Comparison of ENCODE assay signal across 19 mouse cellular contexts in the genomic region with DNA sequence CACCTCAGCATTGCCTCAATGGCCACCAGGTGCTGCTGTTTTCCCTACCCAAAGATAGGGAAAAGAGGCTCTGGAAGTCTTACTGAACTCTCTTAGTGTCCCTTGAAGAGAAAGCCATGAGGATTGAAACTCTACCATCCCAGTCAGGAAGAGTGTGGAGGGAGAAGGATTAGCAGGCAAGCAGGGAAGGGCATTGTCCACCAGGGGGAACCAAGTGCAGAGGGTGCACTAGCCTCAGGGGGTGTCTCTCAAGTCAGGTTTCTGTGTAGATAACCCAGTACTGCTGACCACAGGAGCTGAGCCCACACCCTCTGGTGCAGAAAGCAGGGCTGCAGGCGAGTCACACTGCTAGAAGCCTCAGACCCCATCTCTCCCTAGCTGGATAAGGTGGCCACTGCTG.
DNase-seq lines count a peak whose midpoint lies in the region; ATAC-seq and TF ChIP-seq lines count a peak whose summit lies in the region.
"Had no signal": no experiment of that assay in that cellular context is flagged by ENCODE, and none has a peak within 500 bp of the region (broad histone marks: within the 10 kb centered on the region; RNA-seq: fewer than 3 reads in every experiment).

No protein-coding gene starts in this region.

- no peak for TF ChIP-seq EP300 in CH12.LX (IDR thresholded peaks at IDR 0.05; ENCODE audit: low read length)

- ATAC-seq in forebrain, postnatal 0 days, result no peak
- no peak for ATAC-seq in forebrain, embryonic 13.5 days
- ATAC-seq in liver, embryonic 12.5 days, result no peak; the same call in 1 of the 2 replicates
- ATAC-seq in megakaryocyte progenitor cell, adult 5-6 weeks (replicated peaks; ENCODE audit: poor library complexity), result peak; percentile 29; the same call in 1 of the 2 replicates
- ATAC-seq in frontal cortex, adult (ENCODE audit: low TSS enrichment), result no peak
- ATAC-seq: midbrain, embryonic 16.5 days had no signal

- DNase-seq in forebrain, postnatal 0 days, result no peak
- DNase-seq in liver, adult 2 months (ENCODE audit: extremely low read depth, low read depth, low spot score), result no peak
- no peak for DNase-seq in CH12.LX (ENCODE audit: extremely low read depth)
- DNase-seq in Muller cell, postnatal 12 days (ENCODE audit: inconsistent ontology term), result no peak
- DNase-seq: B cell, adult 2 months; cerebellum, adult 18-20 months; gastrocnemius, postnatal 10 days; heart, postnatal 10 days; kidney, adult 18-20 months; liver, embryonic 13.5 days; thymus, postnatal 25 days had no signal

- dilution Hi-C loops in CH12.LX (cut with MboI; ENCODE audit: extremely low pct_ligation_motif_present, extremely low pct_unique_long_range_greater_than_20kb, low sequenced_read_pairs), result no loop called here

- in situ Hi-C loops in CH12.LX (cut with MboI; ENCODE audit: low pct_ligation_motif_present, low pct_unique_long_range_greater_than_20kb, low sequenced_read_pairs), result no loop called here

- no peaks in the 10 kb centered on the region for H3K79me2 ChIP-seq in liver, adult 2 months (ENCODE audit: control insufficient read depth, insufficient read depth, low read length)
- no peaks in the 10 kb centered on the region for H3K79me2 ChIP-seq in CH12.LX (replicated peaks; ENCODE audit: control insufficient read depth, extremely low read depth, insufficient read depth, poor library complexity, severe bottlenecking)

- no peak overlapping the region for H3K4me2 ChIP-seq in forebrain, postnatal 0 days (ENCODE audit: low read depth)
- no peak overlapping the region for H3K4me2 ChIP-seq in forebrain, embryonic 13.5 days
- H3K4me2 ChIP-seq in liver, embryonic 12.5 days, result no peak overlapping the region
- no peak overlapping the region for H3K4me2 ChIP-seq in CH12.LX (ENCODE audit: insufficient read depth, low read depth, poor library complexity, severe bottlenecking)
- H3K4me2 ChIP-seq: hindbrain, embryonic 14.5 days; liver, embryonic 13.5 days had no signal

- peaks cover 13% of the 10 kb centered on the region for H3K36me3 ChIP-seq in forebrain, postnatal 0 days (ENCODE audit: insufficient read depth)
- peaks cover 15% of the 10 kb centered on the region for H3K36me3 ChIP-seq in forebrain, embryonic 13.5 days (ENCODE audit: poor library complexity, severe bottlenecking)
- no peaks in the 10 kb centered on the region for H3K36me3 ChIP-seq in liver, adult 2 months (ENCODE audit: control insufficient read depth, insufficient read depth, low read length)
- no peaks in the 10 kb centered on the region for H3K36me3 ChIP-seq in liver, embryonic 12.5 days
- no peaks in the 10 kb centered on the region for H3K36me3 ChIP-seq in CH12.LX (replicated peaks in 1 of 2; ENCODE audit: control insufficient read depth in 1 of 2, insufficient read depth in 1 of 2, low read length in 1 of 2)
- H3K36me3 ChIP-seq: embryonic facial prominence, embryonic 10.5 days; liver, embryonic 13.5 days had no signal

- H3K9ac ChIP-seq in forebrain, postnatal 0 days, result no peak overlapping the region
- no peak overlapping the region for H3K9ac ChIP-seq in forebrain, embryonic 13.5 days
- H3K9ac ChIP-seq in liver, adult 2 months (ENCODE audit: low read depth, low read length), result no peak overlapping the region
- H3K9ac ChIP-seq in liver, embryonic 12.5 days, result no peak overlapping the region
- no peak overlapping the region for H3K9ac ChIP-seq in CH12.LX (ENCODE audit: insufficient read depth, low read depth)
- H3K9ac ChIP-seq: hindbrain, embryonic 14.5 days; liver, embryonic 13.5 days had no signal

- 50% methylated on average over 1 of the region's 1 CpGs for WGBS in forebrain, postnatal 0 days
- WGBS in forebrain, embryonic 13.5 days, result 46% methylated on average over 1 of the region's 1 CpGs
- 88% methylated on average over 1 of the region's 1 CpGs for WGBS in liver, adult 2 months
- WGBS in liver, embryonic 12.5 days (ENCODE audit: insufficient replicate concordance), result 11% methylated on average over 1 of the region's 1 CpGs

- TF ChIP-seq CTCF in forebrain, postnatal 0 days (IDR thresholded peaks at IDR 0.05; ENCODE audit: low read depth), result peak; percentile 48
- TF ChIP-seq CTCF in liver, adult 2 months (IDR thresholded peaks at IDR 0.05; ENCODE audit: low read depth, low read length), result peak; percentile 45
- TF ChIP-seq CTCF in CH12.LX (conservative IDR thresholded peaks at IDR 0.05 in 1 of 2, IDR thresholded peaks at IDR 0.05 in 1 of 2; ENCODE audit: low read depth in 2 of 2, low read length in 2 of 2), result peak; percentile 22 to 67; a peak in 2 of 4 replicates

- H3K4me3 ChIP-seq in forebrain, postnatal 0 days (ENCODE audit: low read depth, low read length), result no peak overlapping the region
- H3K4me3 ChIP-seq in forebrain, embryonic 13.5 days, result no peak overlapping the region
- no peak overlapping the region for H3K4me3 ChIP-seq in liver, adult 2 months (ENCODE audit: insufficient read depth, low read depth, low read length)
- no peak overlapping the region for H3K4me3 ChIP-seq in liver, embryonic 12.5 days
- H3K4me3 ChIP-seq in CH12.LX (replicated peaks in 1 of 3; ENCODE audit: low read depth in 2 of 3, low read length in 2 of 3, poor library complexity in 1 of 3), result no peak overlapping the region
- H3K4me3 ChIP-seq: embryonic facial prominence, embryonic 10.5 days; erythroblast, embryonic 14.5 days; liver, embryonic 13.5 days had no signal

- H3K27ac ChIP-seq in forebrain, postnatal 0 days (ENCODE audit: low read depth, low read length), result no peak overlapping the region
- H3K27ac ChIP-seq in forebrain, embryonic 13.5 days, result no peak overlapping the region
- H3K27ac ChIP-seq in liver, adult 2 months (replicated peaks; ENCODE audit: insufficient read depth, low read depth, low read length), result no peak overlapping the region
- no peak overlapping the region for H3K27ac ChIP-seq in liver, embryonic 12.5 days
- no peak overlapping the region for H3K27ac ChIP-seq in CH12.LX (ENCODE audit: insufficient read depth, low read depth)
- H3K27ac ChIP-seq: embryonic facial prominence, embryonic 10.5 days; hindbrain, embryonic 14.5 days; liver, embryonic 13.5 days had no signal

- H3K4me1 ChIP-seq in forebrain, postnatal 0 days (ENCODE audit: insufficient read depth), result no peaks in the 10 kb centered on the region
- 0 out of 2 replicates have a peak, but pooled peaks cover 6% of the 10 kb centered on the region for H3K4me1 ChIP-seq in forebrain, embryonic 13.5 days
- H3K4me1 ChIP-seq in liver, adult 2 months (ENCODE audit: control insufficient read depth, insufficient read depth, low read length), result peaks cover 3% of the 10 kb centered on the region; the same call in 1 of the 2 replicates
- H3K4me1 ChIP-seq in liver, embryonic 12.5 days, result no peaks in the 10 kb centered on the region
- peaks cover 6 to 11% of the 10 kb centered on the region in 2 experiments for H3K4me1 ChIP-seq in CH12.LX (ENCODE audit: control insufficient read depth in 1 of 2, insufficient read depth in 2 of 2)
- H3K4me1 ChIP-seq: liver, embryonic 13.5 days had no signal

- H3K9me3 ChIP-seq in forebrain, postnatal 0 days (ENCODE audit: low read length), result no peaks in the 10 kb centered on the region
- no peaks in the 10 kb centered on the region for H3K9me3 ChIP-seq in forebrain, embryonic 13.5 days (replicated peaks)
- H3K9me3 ChIP-seq in liver, embryonic 12.5 days (replicated peaks), result no peaks in the 10 kb centered on the region
- H3K9me3 ChIP-seq in CH12.LX (replicated peaks; ENCODE audit: low read length), result peaks cover 2% of the 10 kb centered on the region
- H3K9me3 ChIP-seq: embryonic facial prominence, embryonic 10.5 days; liver, embryonic 13.5 days had no signal

- H3K27me3 ChIP-seq in forebrain, postnatal 0 days (ENCODE audit: insufficient read depth, low read length), result no peaks in the 10 kb centered on the region
- no peaks in the 10 kb centered on the region for H3K27me3 ChIP-seq in forebrain, embryonic 13.5 days
- no peaks in the 10 kb centered on the region for H3K27me3 ChIP-seq in liver, adult 2 months (ENCODE audit: control insufficient read depth, insufficient read depth, low read length)
- no peaks in the 10 kb centered on the region for H3K27me3 ChIP-seq in liver, embryonic 12.5 days (replicated peaks)
- H3K27me3 ChIP-seq in CH12.LX (replicated peaks), result peaks cover 58% of the 10 kb centered on the region
- H3K27me3 ChIP-seq: liver, embryonic 13.5 days had no signal

- peak; percentile 57 for TF ChIP-seq RAD21 in CH12.LX (IDR thresholded peaks at IDR 0.05; ENCODE audit: low read depth, low read length)

- TF ChIP-seq POLR2A in liver, adult 2 months (IDR thresholded peaks at IDR 0.05; ENCODE audit: extremely low read depth, insufficient read depth, low read length), result no peak
- TF ChIP-seq POLR2A in CH12.LX (IDR thresholded peaks at IDR 0.05; ENCODE audit: low read depth, low read length), result no peak

TF ChIP-seq in CH12.LX, 34 proteins besides CTCF, POLR2A, EP300 and RAD21:
- TF ChIP-seq SMC3 (IDR thresholded peaks at IDR 0.05; ENCODE audit: low read depth, low read length) (peak; percentile 61), RCOR1 (conservative IDR thresholded peaks at IDR 0.05; ENCODE audit: low read depth, low read length) (no peak)
